Mouse (Mus musculus) adrenal gland, postnatal 14 days (tissue): Measurements from ENCODE around the gene Sh2d7. TPM values are rescaled to one million over a fixed set of nuclear protein-coding genes. Genes with fewer than 3 reads are reported as not detected.
A peak's percentile ranks its signal among the peaks of the same experiment; 100 is the strongest.

Experiments
- DNase-seq: peaks from one replicate; pipeline ENCODE4 v3.0.0; 2021; ENCODE audit warnings: mixed read lengths
- long read RNA-seq, 2 experiments: library from polyadenylated mRNA; stranded (forward); transcript quantifications; one replicate each; pipeline ENCODE4 v2.0.0; 2021
- total RNA-seq: library from RNA; stranded (reverse); gene quantifications from 2 replicates; pipeline ENCODE4 v1.2.3, GENCODE M21; 2021

Sh2d7 gene
- total RNA-seq: not detected in 2 replicates
- long read RNA-seq, experiment 1: 0 reads
- long read RNA-seq, experiment 2: 0 reads

DNA sequence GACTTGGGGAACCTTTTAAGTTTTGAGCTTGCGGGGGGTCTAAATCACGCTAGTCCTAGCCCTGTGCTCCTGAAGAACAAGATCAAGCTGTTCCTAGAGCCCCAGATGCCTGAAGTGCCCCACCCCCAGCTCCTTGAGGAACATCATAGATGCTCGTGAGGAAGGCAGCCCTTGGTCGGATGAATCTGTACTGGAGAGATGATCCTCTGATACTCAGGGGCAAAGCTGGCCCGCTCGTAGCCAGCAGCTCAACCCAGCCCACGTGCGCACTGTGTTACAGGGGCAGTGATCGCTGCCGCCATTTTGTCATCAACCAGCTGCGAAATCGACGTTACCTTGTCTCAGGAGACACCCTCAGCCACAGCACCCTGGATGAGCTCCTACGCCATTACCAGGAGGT, at the start of gene Sh2d7:
Gene Sh2d7, plus strand, starts transcription at position 301 of the 400 bp plus-strand sequence.
- DNase-seq: no peak

DNA sequence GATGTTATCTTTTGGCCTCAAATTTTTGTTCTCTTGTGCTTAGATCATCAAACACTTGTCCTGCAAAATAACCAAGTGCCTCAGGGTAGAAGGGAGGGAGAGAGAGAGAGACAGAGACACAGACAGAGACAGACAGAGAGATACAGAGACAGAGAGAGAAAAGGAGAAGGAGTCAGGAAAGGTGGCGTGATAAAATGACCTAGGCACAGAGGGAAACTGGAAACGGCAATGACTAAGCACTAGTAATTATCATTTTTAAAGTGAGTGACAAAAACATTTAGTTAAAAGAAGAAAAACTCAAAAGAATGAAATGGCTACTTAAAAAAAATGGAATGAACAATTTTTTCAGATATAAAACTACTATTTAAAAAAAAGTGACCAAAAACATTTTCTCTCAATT, 49.2 kb upstream of the Sh2d7 start:
- no peak for DNase-seq

DNA sequence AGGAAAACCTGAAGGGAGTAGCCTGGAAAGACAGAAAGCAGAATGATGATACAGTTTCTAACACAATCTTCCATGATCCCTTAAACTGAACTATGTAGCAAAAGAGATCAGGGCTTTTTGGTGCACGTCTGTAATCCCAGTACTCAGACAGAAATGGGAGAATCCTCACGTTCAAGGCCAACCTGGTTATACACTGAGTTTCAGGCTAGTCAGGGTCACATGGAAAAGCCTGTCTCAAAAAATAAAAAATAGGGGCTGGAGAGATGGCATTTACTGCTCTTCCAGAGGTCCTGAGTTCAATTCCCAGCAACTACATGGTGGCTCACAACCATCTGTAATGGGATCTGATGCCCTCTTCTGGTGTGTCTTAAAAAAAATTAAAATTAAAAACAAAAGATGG, 48.4 kb upstream of the Sh2d7 start:
- no peak for DNase-seq

DNA sequence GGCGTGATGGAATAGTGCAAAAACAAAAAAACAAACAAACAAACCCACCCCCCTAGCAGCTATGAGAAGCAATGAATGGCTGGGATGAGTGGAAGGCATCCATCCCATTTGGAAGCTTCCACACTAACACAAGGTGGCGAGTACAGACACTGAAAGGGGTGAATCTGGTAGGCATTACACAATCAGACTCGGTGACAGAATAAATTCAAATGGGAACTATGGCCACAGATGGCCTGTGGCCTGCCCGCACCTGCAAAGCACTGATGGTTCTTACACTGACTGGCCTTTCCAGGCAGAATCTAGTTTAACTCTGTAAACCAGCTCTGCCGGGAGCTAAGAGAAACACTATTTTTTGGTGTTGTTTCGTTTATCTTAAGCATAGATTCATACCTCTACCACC, 39.5 kb upstream of the Sh2d7 start:
- no peak for DNase-seq

DNA sequence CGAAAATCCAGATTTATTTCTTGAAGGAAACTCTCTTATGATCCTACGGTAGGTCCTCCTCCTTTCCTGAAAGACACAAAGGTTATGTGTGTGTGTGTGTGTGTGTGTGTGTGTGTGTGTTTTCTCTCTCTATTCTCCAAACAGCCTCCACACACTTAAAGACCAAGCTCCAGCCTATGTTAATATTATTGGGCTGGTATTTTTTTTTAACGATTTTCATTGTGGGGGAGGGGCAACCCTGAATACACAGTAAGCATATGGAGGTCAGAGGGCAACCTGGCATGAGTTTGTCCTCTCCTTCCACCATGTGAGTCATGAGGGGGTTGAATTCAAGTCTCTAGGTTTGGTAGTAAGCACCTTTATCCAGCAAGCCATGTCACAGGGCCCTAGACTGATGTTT, 39.0 kb upstream of the Sh2d7 start:
- DNase-seq: no peak

DNA sequence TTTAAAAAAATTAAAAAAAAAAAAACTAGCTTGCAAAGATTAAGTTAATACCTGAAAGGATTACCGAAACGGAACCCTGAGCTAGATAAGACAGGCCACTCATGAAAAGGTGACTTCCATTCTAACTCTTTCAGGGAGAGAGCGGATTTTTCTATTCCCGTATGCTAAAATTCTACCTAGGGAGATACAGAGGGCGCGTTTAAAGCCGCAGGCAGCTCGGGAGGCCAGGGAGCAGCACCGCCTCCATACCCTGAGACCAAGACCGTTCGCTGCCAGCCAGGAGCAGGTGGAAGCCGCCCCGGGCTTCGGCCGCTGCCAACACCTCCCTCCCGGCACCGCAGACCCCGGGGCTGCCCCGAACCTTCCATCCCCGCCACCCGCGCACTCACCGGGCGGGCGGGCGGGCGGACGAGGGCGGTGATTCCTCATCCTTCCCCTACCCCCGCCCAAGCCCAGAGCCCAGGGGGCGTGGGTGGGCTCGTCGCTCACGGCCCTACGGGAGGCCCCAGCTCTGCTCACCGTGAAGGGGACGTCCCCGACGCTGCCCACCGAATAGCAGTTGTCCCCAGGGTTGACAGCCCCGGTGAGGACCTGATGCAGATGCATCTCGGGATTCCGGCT, 37.8 kb upstream of the Sh2d7 start:
- DNase-seq: no peak

DNA sequence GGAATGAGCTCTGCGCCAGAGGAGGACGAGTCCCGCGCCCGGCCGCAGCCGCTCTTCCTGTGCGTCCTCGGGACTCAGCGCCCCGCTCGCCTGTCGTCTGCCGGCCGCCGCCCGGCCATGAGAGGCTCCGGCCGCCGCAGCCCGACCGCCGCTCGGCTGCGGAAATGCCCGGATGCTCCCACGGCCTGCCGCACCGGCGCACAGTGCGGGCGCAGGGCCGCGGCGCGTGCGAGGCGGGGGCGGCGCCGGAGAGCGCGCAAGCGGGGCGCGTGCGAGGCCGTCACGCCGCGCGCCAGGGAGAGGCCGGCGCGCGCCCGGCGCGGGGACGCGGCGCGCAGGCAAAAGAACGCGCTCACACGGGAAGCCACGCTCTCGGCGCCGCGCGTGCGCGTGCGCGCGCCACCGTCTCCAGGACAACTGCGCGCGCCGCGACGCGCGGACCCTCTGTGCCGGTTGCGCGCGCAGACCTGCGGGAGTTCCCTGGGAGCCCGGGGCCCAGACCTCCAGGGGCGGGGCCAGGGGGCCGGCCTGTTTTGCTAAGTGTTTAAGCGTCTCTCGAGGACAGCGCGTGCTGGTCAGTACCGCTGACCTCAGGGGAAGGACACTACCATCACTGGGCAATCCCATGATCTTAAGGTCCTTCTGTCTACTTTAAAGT, 37.2 kb upstream of the Sh2d7 start, which contains the start of gene Dmxl2:
Gene Dmxl2, minus strand, starts transcription at position 174 of the 658 bp plus-strand sequence.
- DNase-seq: peak; percentile 96

DNA sequence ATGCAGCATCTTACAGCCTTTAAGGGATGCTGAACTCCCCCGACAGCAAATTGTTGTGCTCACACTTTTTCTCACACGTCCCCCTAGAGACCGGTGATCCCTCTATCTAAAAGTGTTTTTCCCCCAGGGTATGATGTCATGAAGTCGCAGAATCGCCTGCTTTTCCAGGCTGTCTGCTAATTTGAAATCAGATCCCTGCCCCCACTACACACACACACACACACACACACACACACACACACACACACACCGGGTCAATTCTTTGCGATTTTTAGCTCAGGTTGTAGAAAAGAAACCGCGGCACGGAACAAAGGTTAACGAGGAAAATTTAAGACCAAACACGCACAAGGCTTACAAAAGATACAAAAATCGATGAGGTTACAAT, 36.7 kb upstream of the Sh2d7 start:
- no peak for DNase-seq

DNA sequence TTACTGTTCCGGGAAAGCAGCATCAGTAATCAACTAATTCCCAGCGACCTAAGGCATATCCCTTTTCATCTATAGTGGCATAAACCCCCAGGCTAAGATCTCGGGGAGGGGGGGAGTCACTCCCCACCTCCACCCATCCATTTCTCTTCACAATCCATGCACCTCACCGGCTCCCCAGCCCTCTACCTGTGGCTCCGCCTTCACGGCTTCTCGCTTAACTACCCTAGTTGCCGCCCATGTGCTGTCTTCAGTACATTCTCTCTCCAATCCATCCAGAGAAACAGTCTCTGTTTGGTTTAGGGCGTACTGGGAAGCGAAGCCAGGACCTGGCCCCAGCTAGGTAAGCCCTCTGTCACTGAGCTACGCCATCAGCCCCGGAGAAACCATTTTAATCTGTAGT, 35.9 kb upstream of the Sh2d7 start:
- DNase-seq: peak; percentile 8

DNA sequence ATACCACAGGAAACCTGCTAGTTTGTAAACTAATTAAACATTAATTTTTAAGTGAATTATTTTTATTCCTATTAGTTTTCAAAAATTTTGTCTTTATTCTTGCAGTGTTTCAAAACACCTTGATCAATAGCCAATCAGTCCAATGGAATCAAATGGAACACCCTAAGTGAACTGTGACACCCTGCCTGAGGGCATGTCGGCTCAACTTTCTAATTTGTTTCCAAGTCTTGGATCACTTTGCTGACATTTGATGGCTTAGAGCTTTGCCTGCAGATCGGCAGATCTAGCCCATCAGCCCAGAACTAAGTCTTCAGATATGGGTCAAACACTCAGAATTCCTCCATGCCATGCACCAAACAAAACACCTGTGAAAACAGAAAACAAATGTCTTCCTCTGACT, 22.8 kb upstream of the Sh2d7 start:
- no peak for DNase-seq

DNA sequence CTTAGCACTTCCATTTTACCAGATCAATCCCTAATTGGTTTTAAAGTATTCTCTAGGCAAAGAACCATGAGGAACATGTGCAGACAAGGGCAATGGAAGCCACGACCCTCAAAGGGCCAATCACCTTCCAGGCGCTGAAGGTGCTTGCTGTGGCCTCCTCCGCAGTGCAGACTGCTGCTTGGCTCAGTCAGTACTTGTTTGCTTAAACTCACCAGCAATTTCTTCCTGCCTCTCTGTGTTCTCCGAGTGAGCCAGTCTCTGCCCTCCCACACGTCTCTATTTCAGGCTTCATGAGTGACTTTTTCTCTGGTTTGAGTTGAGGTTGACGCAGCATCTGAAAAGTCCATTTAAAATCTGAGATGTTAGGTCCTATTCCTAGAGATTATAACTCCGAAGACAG, 19.9 kb upstream of the Sh2d7 start:
- DNase-seq: no peak

DNA sequence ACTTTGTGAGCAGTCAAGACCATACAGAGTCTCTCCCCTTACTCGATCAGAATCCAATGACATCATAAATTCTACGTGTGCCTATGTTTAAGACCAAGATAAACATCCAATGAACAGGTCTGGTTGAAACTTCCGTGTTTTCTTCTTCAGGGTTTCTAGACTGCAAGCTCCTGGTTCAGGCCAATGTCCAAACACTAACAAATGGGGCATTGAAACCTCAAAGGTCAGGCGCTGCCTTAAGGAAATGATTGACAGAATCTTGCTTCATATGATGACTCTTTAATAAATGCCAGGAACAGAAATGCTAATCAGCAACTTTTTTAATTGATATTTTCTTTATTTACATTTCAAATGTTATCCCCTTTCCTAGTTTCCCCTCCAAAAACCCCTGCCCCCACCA, 18.5 kb upstream of the Sh2d7 start:
- no peak for DNase-seq

DNA sequence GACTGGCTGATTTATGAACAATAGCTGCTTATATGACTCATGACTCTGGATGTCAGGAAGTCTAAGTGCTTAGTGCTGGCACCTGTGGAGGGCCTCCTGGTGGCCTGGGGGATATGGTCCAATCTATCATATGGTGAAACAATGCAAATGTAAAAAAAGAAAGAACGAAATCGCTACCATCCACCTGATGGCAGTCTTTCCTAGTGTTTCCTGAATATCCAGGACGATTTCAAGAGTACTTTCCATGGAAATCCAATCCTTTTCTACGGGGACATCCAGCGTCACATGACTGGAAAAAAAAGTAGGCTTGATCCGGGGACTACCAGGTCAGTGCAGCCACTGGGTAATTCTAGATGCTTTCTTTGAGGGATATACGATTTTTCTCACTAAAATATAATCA, 11.1 kb upstream of the Sh2d7 start:
- no peak for DNase-seq

DNA sequence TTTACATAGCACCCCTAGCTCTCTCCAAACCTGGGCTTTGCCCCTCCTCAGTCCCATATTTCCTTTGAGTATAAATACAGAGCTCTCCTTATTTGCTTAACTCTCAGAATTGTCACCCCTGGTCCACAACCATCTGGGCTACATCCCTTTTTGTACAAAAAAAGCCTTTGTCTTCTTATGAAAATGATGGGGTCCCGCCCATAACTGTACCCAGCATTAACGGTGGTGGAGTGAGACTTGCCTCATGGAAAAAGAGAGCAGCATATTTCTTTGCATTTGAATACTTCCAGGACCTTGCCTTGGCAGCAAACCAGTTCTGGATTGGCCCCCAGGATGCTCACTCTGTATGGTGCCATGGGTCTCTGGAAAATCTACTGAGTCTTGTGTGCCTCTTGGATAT, 8.8 kb upstream of the Sh2d7 start:
- no peak for DNase-seq

DNA sequence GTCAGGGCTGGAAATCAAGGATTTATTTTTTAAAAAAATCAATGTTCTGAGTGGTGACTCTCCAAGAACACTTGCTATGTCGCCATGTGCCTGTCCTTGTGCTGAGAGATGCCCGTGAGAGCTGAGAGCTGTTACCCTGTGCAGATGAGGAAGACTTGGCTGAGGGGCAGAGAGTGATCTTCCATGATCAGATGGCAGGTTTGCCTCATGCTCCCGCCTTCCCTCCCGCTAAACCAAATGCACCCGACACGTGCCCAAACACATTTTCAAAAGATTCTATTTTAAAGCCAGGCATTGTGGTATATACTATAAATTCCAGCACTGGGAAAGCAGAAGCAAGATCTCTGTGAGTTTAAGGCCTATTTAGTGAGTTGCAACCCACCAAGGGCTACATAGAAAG, 7.9 kb upstream of the Sh2d7 start:
- DNase-seq: no peak

DNA sequence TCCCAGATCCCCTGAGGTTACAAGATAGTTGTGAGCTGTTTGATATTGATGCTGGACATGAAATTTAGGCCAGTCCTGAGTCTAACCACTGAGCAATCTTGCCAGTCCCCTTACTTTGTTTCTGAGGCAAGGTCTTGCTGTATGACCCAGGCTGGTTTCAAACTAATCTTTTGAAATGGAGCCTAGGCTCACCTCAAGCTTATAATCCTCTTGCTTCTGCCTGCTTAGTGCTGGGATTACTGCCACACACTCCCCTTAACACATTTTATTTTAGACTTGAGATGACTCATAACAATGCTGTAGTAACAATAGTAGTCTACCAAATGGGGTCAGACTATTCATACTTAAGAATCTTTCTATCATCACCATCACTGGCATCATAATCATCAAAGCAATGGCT, 7.4 kb upstream of the Sh2d7 start:
- no peak for DNase-seq

DNA sequence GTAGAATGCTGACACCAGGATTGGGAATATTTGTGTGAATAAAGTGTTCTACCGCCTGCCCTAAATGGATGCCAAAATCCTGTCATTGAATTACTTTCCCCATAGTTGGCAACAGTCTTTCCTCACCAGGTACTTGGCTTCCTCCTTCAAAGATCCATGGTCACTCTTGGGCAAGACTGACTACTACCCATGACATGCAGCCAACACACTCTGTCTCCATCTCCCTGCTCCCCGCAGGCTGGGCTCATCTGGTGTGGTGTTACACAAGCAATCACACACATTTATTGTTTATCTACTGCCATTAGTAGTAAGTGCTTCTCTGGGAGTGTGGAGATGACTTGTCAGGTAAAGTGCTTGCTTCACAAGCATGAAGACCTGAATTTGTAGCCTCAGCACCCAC, 5.9 kb upstream of the Sh2d7 start:
- peak; percentile 36 for DNase-seq

DNA sequence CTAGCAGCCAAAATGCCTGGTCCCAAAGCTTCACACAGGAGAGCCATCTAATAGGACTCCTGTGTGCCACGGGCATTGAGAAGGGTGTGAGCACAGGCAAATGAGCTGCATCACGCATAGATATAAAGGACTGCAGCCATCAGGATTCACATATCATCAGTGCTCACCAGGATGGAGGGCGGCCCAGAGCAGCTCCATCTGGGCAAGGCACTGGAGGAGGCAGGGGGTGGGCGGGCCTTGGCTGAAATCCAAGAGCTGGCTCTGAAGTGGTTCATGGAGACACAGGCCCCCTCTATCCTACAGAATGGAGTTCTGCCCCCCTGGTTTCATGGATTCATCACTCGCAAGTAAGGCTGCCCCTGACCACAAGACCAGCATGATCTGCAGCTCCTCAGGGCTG, 4.8 kb upstream of the Sh2d7 start:
- DNase-seq: peak; percentile 36

DNA sequence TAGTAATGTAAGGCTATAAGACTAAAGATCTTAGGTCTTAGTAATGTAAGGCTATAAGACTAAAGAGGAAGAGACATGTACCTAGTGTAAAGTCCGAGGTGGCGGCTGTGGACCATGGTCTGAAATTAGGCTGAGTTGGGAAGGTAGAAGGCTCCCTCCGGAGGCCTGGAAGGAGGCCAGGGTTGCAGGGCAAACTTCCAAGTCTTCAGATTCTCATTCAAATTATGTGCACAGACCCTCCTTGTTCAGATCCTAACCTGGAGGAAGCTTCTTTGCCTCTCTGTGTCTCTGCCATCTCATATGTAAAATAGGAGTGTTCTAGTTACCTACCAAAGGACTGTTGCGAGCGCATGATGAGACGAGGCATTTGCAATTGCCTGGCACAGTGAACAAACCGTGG, 2.5 kb upstream of the Sh2d7 start:
- DNase-seq: no peak

DNA sequence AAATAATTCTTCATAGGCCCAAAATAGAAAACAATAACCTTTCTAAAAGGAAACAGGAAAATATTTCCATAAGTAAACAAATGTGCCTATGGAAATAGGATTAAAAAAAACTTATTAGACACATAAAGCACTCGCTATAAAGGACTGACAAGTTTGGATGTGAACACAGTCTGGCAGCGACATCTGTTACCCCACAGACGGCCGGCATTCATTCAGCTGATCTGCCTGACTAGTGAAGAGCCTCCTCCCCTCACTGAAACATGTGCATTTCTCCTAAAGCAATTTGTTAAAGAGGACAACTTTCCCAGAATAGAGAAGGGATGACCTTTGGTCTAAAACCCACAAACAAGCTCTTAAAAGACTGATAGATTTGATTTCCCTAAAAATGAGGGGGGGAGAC, 1.8 kb upstream of the Sh2d7 start:
- no peak for DNase-seq

DNA sequence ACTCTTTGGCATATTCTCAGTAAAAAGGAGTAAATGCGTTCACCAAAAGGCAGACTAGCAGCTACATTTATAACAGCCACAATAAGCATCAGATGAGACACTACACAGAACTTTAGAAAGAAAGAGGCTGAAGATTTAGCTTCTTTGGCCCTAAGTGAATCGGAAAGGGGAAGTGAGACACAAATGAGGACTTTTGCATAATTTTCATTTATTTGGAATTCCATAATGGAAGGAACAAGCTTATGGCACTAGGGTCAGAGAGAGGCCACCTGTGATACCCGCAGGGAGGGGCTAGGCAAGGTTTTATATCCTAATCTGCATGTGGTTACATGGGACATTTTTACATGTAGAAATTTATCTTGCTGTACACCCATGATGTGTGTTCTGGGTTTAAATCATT, 1.3 kb upstream of the Sh2d7 start:
- no peak for DNase-seq

DNA sequence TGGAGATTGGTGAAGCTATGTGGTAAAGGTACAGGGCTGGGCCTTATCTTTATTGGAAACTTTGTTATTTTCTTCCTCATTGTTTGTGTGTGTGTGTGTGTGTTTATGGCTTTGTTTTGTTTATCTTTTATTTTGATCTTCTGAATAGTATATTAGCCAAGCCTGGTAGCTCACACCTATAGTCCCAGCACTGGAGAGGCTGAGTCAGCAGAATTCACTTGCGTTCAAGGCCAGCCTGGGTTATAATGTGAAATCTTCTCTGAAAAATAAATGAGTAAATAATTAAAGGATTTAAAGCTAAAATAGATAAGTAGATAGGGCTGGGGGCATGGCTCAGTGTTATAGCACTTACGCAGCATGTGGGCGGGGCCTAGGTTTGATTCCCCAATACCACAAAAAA, 540 bp upstream of the Sh2d7 start:
- DNase-seq: no peak

DNA sequence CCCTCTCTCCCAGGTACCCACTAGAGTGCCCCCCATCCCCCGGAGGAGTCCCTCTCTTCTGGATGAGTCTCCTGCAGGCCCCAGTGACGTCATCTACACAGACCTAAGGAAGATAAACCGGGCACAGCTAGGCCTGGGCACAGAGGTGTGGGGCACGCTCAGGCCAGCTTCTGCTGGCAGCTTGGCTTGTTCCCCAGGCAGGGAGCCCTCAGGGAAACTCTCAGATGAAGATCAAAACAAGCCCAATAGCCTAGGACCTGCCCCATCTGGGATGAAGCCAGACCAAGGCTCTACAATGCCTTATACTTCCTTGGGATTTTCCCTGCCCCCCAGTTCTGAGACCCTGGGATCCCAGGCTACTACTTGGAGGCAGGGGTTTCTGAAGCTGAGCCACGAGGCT, 2.0 kb downstream of the Sh2d7 start:
- DNase-seq: peak; percentile 51

DNA sequence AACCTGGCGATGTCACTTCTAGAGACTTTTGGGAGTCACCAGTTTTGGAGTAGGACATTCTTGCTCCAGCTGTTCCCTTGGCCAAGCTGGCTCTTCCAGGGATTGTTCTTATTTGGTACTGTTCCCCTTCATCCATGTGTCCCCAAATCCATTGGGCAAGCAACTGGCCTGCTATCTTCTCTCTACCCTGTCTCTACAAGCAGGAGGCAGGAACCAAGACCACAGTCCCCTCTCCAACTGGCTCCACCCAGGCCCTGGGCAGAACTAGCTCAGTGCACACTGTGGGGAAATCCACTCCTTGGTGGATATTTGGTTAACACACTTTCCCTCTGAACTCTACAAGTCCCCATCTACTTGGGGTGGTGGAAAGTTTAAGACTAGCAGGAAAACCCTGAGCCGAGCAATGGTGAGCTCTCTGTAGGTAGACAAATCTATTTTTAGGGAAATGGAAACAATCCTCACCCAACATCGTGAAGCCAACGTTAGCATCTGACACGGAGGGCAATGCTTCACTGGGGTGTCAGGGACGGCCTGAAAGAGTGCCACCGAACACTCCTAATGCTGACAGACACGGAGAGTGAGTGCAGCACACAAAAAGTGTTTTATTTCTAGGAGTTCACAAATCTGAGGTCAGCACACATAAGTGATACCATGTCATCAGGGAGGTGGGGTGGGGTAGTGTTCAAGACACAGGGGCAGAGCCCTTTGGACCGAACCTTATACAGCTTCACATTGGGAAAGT, 5.6 kb downstream of the Sh2d7 start:
- DNase-seq: no peak
